Mouse (Mus musculus) thymus, adult 2 months (tissue): ENCODE results near the gene Kcnab1.

ENCODE experiments used
- CTCF ChIP-seq: fragments of 200-500 bp; IDR thresholded peaks from 2 replicates; pipeline ENCODE4 v1.5.1; 2012; ENCODE audit warnings: mild to moderate bottlenecking, control low read depth, low read length, moderate library complexity, borderline replicate concordance; ENCODE audit not compliant: control insufficient read depth, poor library complexity, insufficient read depth; ENCODE audit errors: extremely low read depth
- POLR2A ChIP-seq: fragments of 200-500 bp; IDR thresholded peaks from 2 replicates; pipeline ENCODE4 v1.6.1; 2012; ENCODE audit warnings: mild to moderate bottlenecking, low read length, control low read depth, moderate library complexity; ENCODE audit not compliant: control insufficient read depth, poor library complexity, insufficient read depth; ENCODE audit errors: extremely low read depth

DNA sequence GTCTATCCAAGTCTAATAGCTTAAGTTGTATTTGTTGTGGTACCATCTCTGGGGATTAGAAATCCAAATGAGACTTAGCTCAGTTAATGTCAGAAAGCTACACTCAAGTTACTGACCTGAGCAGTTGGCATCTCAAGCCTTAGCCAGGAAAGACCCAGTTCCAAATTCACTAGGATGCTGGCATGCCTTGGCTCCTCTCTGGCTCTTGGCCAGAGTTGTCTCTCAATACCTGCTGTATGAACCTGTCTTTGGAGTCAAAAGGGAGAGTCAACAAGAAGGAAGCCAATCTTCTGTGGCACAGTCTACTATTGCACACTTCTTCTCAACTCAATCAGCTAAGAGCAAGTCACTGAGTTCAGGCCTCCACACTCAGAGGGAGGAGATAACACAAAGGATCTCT, 67.7 kb downstream of the Kcnab1 start:
- no peak for TF ChIP-seq CTCF
- TF ChIP-seq POLR2A: no peak
